Mouse (Mus musculus) gastrocnemius, postnatal 25 days (tissue): ENCODE results near the gene Entpd1. TPM values are rescaled to one million over a fixed set of nuclear protein-coding genes. Genes with fewer than 3 reads are reported as not detected.
A peak's percentile ranks its signal among the peaks of the same experiment; 100 is the strongest.

Experiments used
- DNase-seq: peaks from one replicate; pipeline ENCODE4 v3.0.0; 2022
- total RNA-seq, 2 experiments: library from RNA; stranded (reverse); gene quantifications; 1 replicate in 1 of 2; 2 replicates in 1 of 2; pipeline ENCODE4 v1.2.3; 2021

The Entpd1 gene
- total RNA-seq, 2 experiments from 2014 or later: 13.7 to 15.8 TPM

- DNase-seq: no peak
These were observed 53.6 kb downstream of the Entpd1 start for GRCm38 (mm10) chr19:40665778-40666177.

DNA sequence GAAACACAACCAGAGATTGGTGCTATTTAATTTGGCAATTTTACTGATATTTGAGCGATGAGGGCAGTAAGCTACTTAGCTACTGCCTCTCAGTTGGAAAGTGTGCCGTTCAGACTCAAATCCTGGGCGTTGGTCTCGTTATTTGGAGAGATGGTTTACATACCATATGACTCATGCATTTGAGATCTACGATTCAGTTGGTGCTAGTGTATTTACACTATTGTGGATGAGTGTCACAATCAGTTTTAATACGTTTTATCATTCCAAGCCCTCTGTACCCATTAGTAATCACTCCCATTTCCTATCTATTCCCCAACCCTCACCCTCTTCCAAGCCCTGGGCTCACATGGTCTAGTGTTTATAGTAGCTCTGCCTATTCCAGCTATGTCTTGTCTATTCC lies 54.9 kb downstream of the Entpd1 start:
- DNase-seq: no peak

GRCm38 (mm10) chr19:40675329-40675728 lies 63.2 kb downstream of the Entpd1 start:
- DNase-seq: no peak

DNA sequence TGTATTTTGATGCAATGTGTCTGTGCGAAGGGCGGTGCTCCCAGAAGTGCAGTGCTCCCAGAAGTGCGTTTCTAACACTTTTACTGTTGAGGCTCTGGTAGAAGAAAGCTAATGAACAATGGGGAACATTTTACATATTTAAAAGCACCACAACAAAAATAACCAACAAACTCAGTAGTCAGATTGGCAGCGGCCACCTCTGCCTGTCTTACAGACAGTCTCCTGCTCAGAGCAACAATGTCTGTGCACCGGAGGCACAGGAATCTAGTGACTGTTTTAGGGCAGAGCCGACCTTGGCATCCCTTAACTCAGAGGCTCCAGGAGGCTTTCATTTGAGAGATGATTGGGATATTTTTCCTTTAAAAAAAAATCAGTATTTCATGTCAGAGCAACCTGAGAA lies 65.9 kb downstream of the Entpd1 start:
- DNase-seq: no peak

DNA sequence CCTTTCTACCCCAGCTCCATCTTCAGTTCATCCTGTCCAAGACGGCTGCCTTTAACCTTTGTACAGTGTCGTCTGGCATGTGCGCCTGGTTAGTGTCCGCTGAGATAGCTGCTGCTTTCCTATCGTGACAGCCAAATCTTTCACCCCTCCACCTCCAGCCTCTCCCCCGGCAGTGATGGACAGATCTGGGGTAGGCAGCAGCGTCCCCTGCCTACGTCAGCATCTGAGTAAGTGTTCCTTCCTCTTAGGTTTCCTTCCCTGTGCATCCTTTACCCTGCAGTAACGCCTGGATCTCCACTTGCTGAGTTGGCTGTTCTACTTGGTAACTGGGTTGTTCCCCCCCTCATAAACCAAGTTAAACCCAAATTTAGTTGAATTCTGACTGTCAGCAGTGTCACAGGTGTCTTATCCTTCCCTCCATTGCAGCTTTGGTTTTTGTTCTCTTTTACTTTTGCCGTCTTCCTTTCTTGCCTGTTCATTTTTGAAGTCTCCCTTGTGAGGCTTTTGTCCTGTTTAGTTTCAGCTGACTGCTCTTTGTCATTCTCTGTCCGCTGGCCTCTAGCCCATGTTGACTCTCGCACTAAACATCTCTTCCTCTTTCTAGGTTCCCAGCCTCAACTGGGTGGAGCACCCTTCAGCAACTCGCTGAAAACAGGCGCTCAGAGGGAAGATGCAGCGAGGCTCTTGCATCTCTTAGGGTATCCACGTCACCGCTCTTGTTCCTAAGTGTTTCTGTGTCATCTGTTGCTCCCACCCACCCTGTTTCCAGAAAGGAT lies 66.6 kb downstream of the Entpd1 start:
- DNase-seq: peak; percentile 60

- DNase-seq: no peak
These were observed 67.5 kb downstream of the Entpd1 start for GRCm38 (mm10) chr19:40679632-40680031.

- no peak for DNase-seq
These were observed 72.0 kb downstream of the Entpd1 start for GRCm38 (mm10) chr19:40684124-40684523.

- no peak for DNase-seq
These were observed 72.4 kb downstream of the Entpd1 start for GRCm38 (mm10) chr19:40684566-40684965.

- DNase-seq: no peak
These were observed 75.2 kb downstream of the Entpd1 start for GRCm38 (mm10) chr19:40687291-40687927.

- no peak for DNase-seq
These were observed 81.0 kb downstream of the Entpd1 start for GRCm38 (mm10) chr19:40693201-40693600.

DNA sequence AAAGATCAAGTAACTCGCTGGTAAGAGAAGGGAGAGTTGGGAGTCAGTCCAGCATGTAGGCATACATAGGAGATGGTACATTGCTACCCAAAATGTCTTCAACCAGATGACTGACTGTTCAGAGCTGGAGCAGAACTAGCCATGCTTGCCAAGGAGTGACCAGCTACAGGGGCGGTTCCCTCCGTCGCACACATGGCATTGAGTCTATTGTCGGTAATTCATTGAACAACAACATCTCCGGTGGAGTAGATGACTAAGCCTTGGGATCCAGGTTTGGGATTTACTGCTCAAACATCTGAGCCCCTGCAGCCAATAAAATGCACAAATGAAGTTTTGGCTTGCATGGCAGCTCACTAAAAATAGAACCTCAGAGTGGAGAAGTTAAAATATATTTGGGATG lies 84.0 kb downstream of the Entpd1 start:
- no peak for DNase-seq

DNA sequence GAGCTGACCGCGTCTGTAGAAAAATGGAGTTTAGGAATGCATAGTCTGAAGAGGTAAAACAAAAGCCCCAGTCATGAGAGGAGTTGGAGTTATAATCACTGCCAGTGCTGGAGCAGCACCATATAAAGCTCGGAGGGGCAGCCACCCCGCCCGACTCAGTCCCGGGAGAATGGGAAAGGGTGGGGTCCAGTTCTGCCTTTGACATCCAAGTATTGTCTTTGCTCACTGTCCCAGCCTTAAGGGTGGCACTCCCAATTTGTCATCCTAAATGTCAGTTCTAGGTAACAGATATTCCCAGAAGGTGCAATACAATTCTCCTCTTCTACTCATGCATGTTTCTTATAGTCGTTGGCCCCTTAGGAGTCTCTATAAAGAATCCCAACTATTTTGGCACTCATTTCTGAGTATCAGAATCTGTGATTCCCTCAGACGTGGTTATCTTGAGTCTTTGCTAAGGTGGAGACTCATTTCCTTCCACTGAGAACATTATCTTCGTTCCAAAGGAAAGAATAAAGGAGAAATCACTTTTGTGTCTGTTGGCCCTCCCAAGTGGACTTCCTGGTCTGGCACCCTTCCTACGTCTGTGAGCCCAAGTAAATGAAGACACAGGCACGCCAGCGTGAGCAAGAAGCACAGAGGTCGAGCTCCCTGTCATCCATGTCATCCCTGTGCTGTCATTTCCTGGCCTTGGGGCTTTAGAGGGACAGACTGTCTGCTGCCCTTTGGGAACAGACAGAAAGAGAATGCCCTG lies 86.1 kb downstream of the Entpd1 start:
- no peak for DNase-seq

DNA sequence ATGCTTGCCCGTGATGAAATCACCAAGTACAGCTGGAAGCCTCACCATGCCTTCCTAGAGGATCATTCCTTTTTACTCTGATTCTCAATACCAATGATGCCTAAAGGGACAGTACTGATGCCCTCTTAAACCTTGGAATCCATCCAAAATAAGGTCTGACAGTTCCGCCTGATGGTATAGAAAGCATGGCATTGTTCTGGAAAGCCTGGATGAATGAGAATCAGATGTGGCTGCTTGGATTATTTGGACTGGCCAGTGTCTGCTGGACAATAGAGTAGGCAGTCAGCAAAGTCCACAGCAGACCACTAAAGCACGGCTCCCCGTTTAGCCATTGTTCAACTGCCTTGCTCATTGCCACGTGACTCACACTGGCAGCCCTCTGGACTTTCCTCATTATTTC lies 87.7 kb downstream of the Entpd1 start:
- no peak for DNase-seq

GRCm38 (mm10) chr19:40702406-40702805 lies 90.2 kb downstream of the Entpd1 start:
- DNase-seq: peak; percentile 31

DNA sequence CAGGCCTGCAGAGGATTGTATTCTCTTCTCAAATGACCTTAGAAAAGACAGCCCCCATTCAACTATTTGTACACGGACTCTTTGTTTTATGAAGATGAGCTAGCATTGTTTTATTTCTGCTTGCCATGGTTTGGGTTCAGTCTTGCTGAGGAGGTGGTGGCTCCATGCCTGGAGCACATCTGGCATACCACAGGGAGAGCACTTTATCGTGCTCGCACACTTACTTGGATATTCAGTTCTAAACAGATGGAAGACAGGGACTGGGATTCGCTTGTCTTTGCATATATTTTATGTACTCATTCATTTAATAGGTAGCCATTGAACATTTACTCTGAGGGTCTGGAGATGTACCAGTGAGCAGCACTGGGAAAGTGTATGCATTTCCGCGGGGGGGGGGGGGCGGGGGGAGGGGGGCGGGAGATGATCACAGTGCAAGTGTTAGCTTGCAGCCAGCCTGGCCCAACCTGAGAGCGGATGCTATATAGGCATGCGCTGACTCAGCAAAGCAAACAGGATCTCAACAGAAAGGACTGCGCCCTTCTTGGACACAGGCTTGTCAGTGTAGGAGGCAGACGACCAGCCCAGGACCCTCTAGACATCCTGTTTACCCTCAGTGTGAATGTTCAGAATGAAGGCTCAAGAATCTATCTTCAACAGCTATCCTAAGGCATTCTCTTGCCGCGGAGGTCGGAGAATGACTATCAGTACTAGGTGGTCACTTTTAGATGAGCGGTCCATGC lies 100.9 kb downstream of the Entpd1 start:
- DNase-seq: no peak

- DNase-seq: no peak
These were observed 102.5 kb downstream of the Entpd1 start for GRCm38 (mm10) chr19:40714700-40715099.

- DNase-seq: no peak
These were observed 104.8 kb downstream of the Entpd1 start for GRCm38 (mm10) chr19:40716981-40717380.

- no peak for DNase-seq
These were observed 107.4 kb downstream of the Entpd1 start for GRCm38 (mm10) chr19:40719439-40720105.

- DNase-seq: no peak
These were observed 108.2 kb downstream of the Entpd1 start for GRCm38 (mm10) chr19:40720381-40720780.

DNA sequence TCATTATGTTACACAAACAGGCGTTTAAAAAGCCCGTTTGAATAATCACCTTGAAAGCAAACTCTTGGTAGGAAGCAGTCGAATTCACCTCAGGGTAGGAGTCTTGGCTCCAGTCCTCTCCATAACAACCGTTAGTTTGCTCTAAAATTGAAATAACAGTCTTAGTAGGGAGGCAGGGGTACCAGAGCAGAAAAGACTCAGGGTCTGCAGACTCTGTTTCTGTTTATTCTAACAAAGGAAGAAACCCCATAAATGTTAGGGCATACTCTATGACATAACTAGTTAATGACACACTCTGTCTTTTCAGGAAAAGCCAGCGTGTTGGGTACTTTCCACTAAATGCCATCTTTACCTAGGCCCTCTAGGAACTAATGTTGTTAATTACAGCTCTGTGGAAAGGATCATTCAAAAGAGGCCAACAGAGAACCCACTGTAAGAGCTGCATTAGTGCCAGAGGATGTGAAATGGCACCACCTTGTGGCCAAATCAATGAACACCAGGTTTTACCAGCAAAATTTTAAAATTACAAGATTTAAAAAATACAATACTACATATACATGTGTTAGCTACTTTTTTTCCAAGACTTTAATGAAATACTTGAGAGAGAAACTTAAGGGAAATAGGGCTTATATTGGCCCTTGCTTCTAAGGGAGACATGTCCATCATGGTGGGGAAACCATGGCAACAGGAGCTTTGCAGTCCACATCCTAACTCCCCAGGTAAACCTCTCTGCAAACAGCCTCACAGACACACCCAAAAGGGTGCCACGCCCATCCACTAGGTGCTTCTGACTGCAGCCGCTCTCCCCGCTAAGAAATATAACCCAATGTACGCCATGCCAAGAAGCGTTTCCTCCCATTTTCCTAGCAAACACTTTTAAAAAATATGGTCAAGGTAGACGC lies 110.2 kb downstream of the Entpd1 start:
- no peak for DNase-seq

GRCm38 (mm10) chr19:40723516-40723915 lies 111.3 kb downstream of the Entpd1 start:
- no peak for DNase-seq
